Comparison of ENCODE assay signal across 8 mouse cellular contexts in genomic region chr2:154659070-154659469, GRCm38 (mm10). TPM values are rescaled to one million over a fixed set of nuclear protein-coding genes. Genes with fewer than 3 reads are reported as not detected.
DNase-seq lines count a peak whose midpoint lies in the region; ATAC-seq lines count a peak whose summit lies in the region.

No protein-coding gene starts in this region.

- no peak for ATAC-seq in heart, embryonic 16.5 days (replicated peaks; ENCODE audit: extremely low read depth, insufficient read depth, low FRiP score)
- ATAC-seq in forebrain, embryonic 14.5 days = no peak
- no peak for ATAC-seq in liver, embryonic 15.5 days (ENCODE audit: insufficient read depth)
- no peak for ATAC-seq in activated CD4-positive, CD25-positive, alpha-beta regulatory T cell, adult 4 months
- no peak for ATAC-seq in erythroid progenitor cell, adult 5-6 weeks (replicated peaks; ENCODE audit: low FRiP score, poor library complexity, severe bottlenecking)

- peaks cover 20% of the 10 kb centered on the region for H3K4me1 ChIP-seq in heart, embryonic 16.5 days (ENCODE audit: control insufficient read depth, insufficient read depth, low read length)
- H3K4me1 ChIP-seq in forebrain, embryonic 14.5 days (ENCODE audit: control insufficient read depth, insufficient read depth, low read length) = peaks cover 19% of the 10 kb centered on the region
- peaks cover 45% of the 10 kb centered on the region for H3K4me1 ChIP-seq in liver, embryonic 15.5 days (replicated peaks)

- peak overlapping the region; percentile 53 for H3K27ac ChIP-seq in heart, embryonic 16.5 days (ENCODE audit: low read length)
- no peak overlapping the region for H3K27ac ChIP-seq in forebrain, embryonic 14.5 days (ENCODE audit: low read depth, low read length)
- H3K27ac ChIP-seq in liver, embryonic 15.5 days (replicated peaks) = peak overlapping the region; percentile 92

- WGBS in heart, embryonic 16.5 days = 62% methylated on average over 4 of the region's 4 CpGs
- WGBS in forebrain, embryonic 14.5 days = 47% methylated on average over 4 of the region's 4 CpGs
- 69% methylated on average over 4 of the region's 4 CpGs for WGBS in liver, embryonic 15.5 days (ENCODE audit: insufficient replicate concordance)

- H3K27me3 ChIP-seq in heart, embryonic 16.5 days (ENCODE audit: control insufficient read depth, insufficient read depth, low read length) = no peaks in the 10 kb centered on the region
- no peaks in the 10 kb centered on the region for H3K27me3 ChIP-seq in forebrain, embryonic 14.5 days (replicated peaks; ENCODE audit: control insufficient read depth, insufficient read depth, low read length)
- H3K27me3 ChIP-seq in liver, embryonic 15.5 days = no peaks in the 10 kb centered on the region

- DNase-seq in heart, adult 8-10 months (ENCODE audit: low spot score) = no peak
- DNase-seq in ZHBTc4 (ENCODE audit: low read depth, low spot score) = peak; percentile 17
- no peak for DNase-seq in forebrain, embryonic 14.5 days (ENCODE audit: low spot score)
- no peak for DNase-seq in gastrocnemius, postnatal 4 days (ENCODE audit: low spot score in 2 of 2)

- H3K4me2 ChIP-seq in heart, embryonic 16.5 days (ENCODE audit: low read depth, low read length) = peak overlapping the region; percentile 76
- H3K4me2 ChIP-seq in forebrain, embryonic 14.5 days (ENCODE audit: low read length) = peak overlapping the region; percentile 76
- H3K4me2 ChIP-seq in liver, embryonic 15.5 days = peak overlapping the region; percentile 82

- H3K4me3 ChIP-seq in heart, embryonic 16.5 days (ENCODE audit: low read length) = no peak overlapping the region; the same call in 1 of the 2 replicates
- no peak overlapping the region for H3K4me3 ChIP-seq in forebrain, embryonic 14.5 days (ENCODE audit: low read depth, low read length)
- peak overlapping the region; percentile 82 for H3K4me3 ChIP-seq in liver, embryonic 15.5 days (replicated peaks)

- peak overlapping the region; percentile 38; the same call in 1 of the 2 replicates for H3K9ac ChIP-seq in heart, embryonic 16.5 days (ENCODE audit: low read length)
- H3K9ac ChIP-seq in forebrain, embryonic 14.5 days (ENCODE audit: low read length) = peak overlapping the region; percentile 92; the same call in 1 of the 2 replicates
- peak overlapping the region; percentile 94; the same call in 1 of the 2 replicates for H3K9ac ChIP-seq in liver, embryonic 15.5 days

- no peaks in the 10 kb centered on the region for H3K9me3 ChIP-seq in heart, embryonic 16.5 days (replicated peaks; ENCODE audit: control insufficient read depth, low read length)
- H3K9me3 ChIP-seq in forebrain, embryonic 14.5 days (replicated peaks; ENCODE audit: control insufficient read depth, low read length) = no peaks in the 10 kb centered on the region
- H3K9me3 ChIP-seq in liver, embryonic 15.5 days (replicated peaks) = no peaks in the 10 kb centered on the region

- peaks cover 5% of the 10 kb centered on the region; the same call in 1 of the 2 replicates for H3K36me3 ChIP-seq in heart, embryonic 16.5 days (ENCODE audit: control insufficient read depth, insufficient read depth)
- peaks cover 13% of the 10 kb centered on the region; the same call in 1 of the 2 replicates for H3K36me3 ChIP-seq in forebrain, embryonic 14.5 days (ENCODE audit: control insufficient read depth, insufficient read depth, low read length)
- H3K36me3 ChIP-seq in liver, embryonic 15.5 days (replicated peaks) = peaks cover 19% of the 10 kb centered on the region

RNA-seq across cellular contexts. Expression of gene Chmp4b, which starts 7.6 kb away (rescaled TPM):
- 22.5 and 23.0 TPM in 2 replicates for polyA plus RNA-seq in heart, embryonic 16.5 days (2015; fragmentation: Nextera tagmentation; extraction: Ambion mirVana)
- 100 to 1,000 TPM; 119 to 132 (median 124) TPM for total RNA-seq in heart, adult 8-10 months (2022)
- polyA plus RNA-seq in forebrain, embryonic 14.5 days (2014; fragmentation: Nextera tagmentation; extraction: Ambion mirVana) = 21.6 and 22.4 TPM in 2 replicates
- 11.7 and 13.9 TPM in 2 replicates for polyA plus RNA-seq in liver, embryonic 15.5 days (2015; fragmentation: Nextera tagmentation; extraction: Ambion mirVana)
- 100 to 1,000 TPM; 116 to 126 TPM for total RNA-seq in gastrocnemius, postnatal 4 days (2021)
- 1 to 10 TPM; 5.9 to 6.3 TPM for polyA plus RNA-seq in activated CD4-positive, CD25-positive, alpha-beta regulatory T cell, adult 4 months (2017; shearing (Covaris generic))
- 58.0 and 78.4 TPM in 2 replicates for total RNA-seq in erythroid progenitor cell, adult 5-6 weeks (2015; ENCODE audit: low replicate concordance)
- 45.3 and 70.0 TPM in 2 replicates for total RNA-seq in erythroid progenitor cell, adult 5-6 weeks (2017; ENCODE audit: low replicate concordance)

RNA-seq across cellular contexts. Expression of gene 4930519P11Rik, which starts 45.8 kb away (rescaled TPM):
- not detected in 2 replicates for polyA plus RNA-seq in heart, embryonic 16.5 days (2015; fragmentation: Nextera tagmentation; extraction: Ambion mirVana)
- total RNA-seq in heart, adult 8-10 months (2022) = not detected
- 0.65 TPM in 1 of 2 replicates, not detected in the other for polyA plus RNA-seq in forebrain, embryonic 14.5 days (2014; fragmentation: Nextera tagmentation; extraction: Ambion mirVana)
- polyA plus RNA-seq in liver, embryonic 15.5 days (2015; fragmentation: Nextera tagmentation; extraction: Ambion mirVana) = not detected in 2 replicates
- under 1 TPM; 0.60 to 0.83 TPM for total RNA-seq in gastrocnemius, postnatal 4 days (2021)
- not detected for polyA plus RNA-seq in activated CD4-positive, CD25-positive, alpha-beta regulatory T cell, adult 4 months (2017; shearing (Covaris generic))
- 11.5 TPM in 1 of 2 replicates, not detected in the other for total RNA-seq in erythroid progenitor cell, adult 5-6 weeks (2015; ENCODE audit: low replicate concordance)
- total RNA-seq in erythroid progenitor cell, adult 5-6 weeks (2017; ENCODE audit: low replicate concordance) = not detected in 2 replicates

RNA-seq across cellular contexts. Expression of gene Zfp341, which starts 46.0 kb away (rescaled TPM):
- polyA plus RNA-seq in heart, embryonic 16.5 days (2015; fragmentation: Nextera tagmentation; extraction: Ambion mirVana) = 0.45 and 0.74 TPM in 2 replicates
- 1 to 10 TPM; 2.4 to 4.3 (median 2.7) TPM for total RNA-seq in heart, adult 8-10 months (2022)
- polyA plus RNA-seq in forebrain, embryonic 14.5 days (2014; fragmentation: Nextera tagmentation; extraction: Ambion mirVana) = 2.2 and 2.4 TPM in 2 replicates
- 2.6 TPM in 2 replicates for polyA plus RNA-seq in liver, embryonic 15.5 days (2015; fragmentation: Nextera tagmentation; extraction: Ambion mirVana)
- total RNA-seq in gastrocnemius, postnatal 4 days (2021) = 1 to 10 TPM; 2.5 to 2.6 TPM
- under 1 TPM; 0.37 to 0.73 TPM for polyA plus RNA-seq in activated CD4-positive, CD25-positive, alpha-beta regulatory T cell, adult 4 months (2017; shearing (Covaris generic))
- total RNA-seq in erythroid progenitor cell, adult 5-6 weeks (2015; ENCODE audit: low replicate concordance) = 3.2 and 3.8 TPM in 2 replicates
- total RNA-seq in erythroid progenitor cell, adult 5-6 weeks (2017; ENCODE audit: low replicate concordance) = 1.3 and 2.7 TPM in 2 replicates

RNA-seq across cellular contexts. Expression of gene Pxmp4, which starts 55.6 kb away (rescaled TPM):
- polyA plus RNA-seq in heart, embryonic 16.5 days (2015; fragmentation: Nextera tagmentation; extraction: Ambion mirVana) = 28.2 and 29.5 TPM in 2 replicates
- 10 to 100 TPM; 25.0 to 31.0 (median 27.2) TPM for total RNA-seq in heart, adult 8-10 months (2022)
- polyA plus RNA-seq in forebrain, embryonic 14.5 days (2014; fragmentation: Nextera tagmentation; extraction: Ambion mirVana) = 14.8 and 15.2 TPM in 2 replicates
- 34.6 and 43.9 TPM in 2 replicates for polyA plus RNA-seq in liver, embryonic 15.5 days (2015; fragmentation: Nextera tagmentation; extraction: Ambion mirVana)
- total RNA-seq in gastrocnemius, postnatal 4 days (2021) = 10 to 100 TPM; 15.7 to 20.9 TPM
- polyA plus RNA-seq in activated CD4-positive, CD25-positive, alpha-beta regulatory T cell, adult 4 months (2017; shearing (Covaris generic)) = 10 to 100 TPM; 20.5 to 23.2 TPM
- 15.5 and 22.7 TPM in 2 replicates for total RNA-seq in erythroid progenitor cell, adult 5-6 weeks (2015; ENCODE audit: low replicate concordance)
- total RNA-seq in erythroid progenitor cell, adult 5-6 weeks (2017; ENCODE audit: low replicate concordance) = 14.4 and 17.0 TPM in 2 replicates

Comparison
In these comparisons a context has a peak if more than half of its experiments do, and no peak if none do; other contexts are left out.
1. H3K9ac ChIP-seq: peak in every context shown above with its lines; median percentile 94 in liver, embryonic 15.5 days; 92 in forebrain, embryonic 14.5 days; 38 in heart, embryonic 16.5 days.